Mouse (Mus musculus) urinary bladder, postnatal 25 days (tissue): ENCODE measurements at regions not wholly inside any gene's neighbourhood (a gene's known extent, or its start where the extent isn't known, plus 50 kb on each side); places are given as distances from the start of the nearest gene placed in this dataset.
"Not testable (repeated sequence)": the region's sequence is repeated elsewhere in the genome, so short reads cannot be mapped to it uniquely, and the experiment has no call there.

Source experiments
- DNase-seq: peaks from one replicate; pipeline ENCODE4 v3.0.0; 2022; ENCODE audit warnings: low spot score

DNA sequence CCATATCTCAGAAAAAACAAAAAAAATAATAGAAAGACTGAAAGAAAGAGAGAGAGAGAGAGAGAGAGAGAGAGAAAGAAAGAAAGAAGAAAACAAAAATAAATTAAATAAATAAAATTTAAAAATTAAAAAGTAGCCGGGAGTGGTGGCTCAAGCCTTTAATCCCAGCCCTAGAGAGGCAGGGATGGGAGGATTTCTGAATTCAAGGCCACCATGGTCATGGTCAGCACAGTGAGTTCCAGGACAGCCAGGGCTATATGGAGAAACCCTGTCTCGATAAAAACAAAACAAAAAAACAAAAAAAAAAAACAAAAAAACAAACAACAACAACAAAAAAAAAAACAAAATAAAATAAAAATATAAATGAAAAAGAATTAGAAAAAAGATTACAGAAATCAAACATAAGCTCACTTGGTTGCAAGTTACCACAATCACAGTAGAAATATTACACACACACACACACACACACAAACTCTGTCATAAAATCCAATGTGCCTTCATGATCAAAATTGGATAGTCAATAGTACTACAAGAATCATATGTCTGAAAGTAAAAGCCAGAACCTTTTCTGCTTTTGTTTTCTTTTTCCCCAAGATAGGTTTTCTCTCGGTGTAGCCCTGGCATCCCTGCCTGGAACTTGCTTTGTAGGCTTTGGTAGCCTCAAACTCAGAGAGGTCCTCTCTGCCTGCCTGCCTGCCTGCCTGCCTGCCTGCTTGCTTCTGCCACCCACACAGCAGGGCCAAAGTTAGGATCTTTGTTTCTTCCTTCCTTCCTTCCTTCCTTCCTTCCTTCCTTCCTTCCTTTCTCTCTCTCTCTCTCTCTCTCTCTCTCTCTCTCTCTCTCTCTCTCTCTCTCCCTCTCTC, 476.1 kb upstream of the Olfr161 start:
- DNase-seq: peak; percentile 46

DNA sequence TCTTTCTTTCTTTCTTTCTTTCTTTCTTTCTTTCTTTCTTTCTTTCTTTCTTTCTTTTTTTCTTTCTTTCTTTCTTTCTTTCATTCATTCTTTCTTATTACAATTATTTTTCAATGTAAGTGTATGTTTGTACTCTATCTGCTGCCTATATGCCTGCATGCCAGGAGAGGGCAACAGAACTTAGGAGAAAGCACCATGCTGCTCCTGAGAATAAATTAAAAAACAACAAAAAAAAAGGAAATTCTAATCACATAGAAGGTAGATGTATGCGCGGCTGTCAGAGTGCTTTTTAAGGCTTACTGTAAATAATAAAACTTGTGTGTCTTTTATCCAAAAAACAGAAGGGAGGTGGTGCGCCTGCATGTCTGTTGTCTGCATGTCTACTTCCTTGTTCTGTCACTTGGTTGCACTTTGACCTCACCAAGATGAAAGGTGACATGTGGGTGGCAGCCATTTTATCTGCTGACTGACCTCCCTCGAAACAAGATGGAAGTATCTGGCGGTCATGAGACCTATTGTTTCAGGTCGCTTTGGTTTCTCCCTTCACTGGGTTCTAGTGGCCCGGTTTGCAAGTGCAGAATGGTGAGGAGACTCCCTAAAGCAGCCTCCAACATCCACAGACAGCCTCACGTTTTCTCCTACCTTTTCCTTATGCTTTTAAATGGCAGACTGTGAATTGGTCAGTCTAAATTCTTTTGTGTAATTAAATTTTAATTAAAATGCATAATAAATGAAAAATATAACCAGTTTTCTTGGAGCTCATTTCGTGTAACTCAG, 475.3 kb upstream of the Olfr161 start:
- DNase-seq: peak; percentile 55

DNA sequence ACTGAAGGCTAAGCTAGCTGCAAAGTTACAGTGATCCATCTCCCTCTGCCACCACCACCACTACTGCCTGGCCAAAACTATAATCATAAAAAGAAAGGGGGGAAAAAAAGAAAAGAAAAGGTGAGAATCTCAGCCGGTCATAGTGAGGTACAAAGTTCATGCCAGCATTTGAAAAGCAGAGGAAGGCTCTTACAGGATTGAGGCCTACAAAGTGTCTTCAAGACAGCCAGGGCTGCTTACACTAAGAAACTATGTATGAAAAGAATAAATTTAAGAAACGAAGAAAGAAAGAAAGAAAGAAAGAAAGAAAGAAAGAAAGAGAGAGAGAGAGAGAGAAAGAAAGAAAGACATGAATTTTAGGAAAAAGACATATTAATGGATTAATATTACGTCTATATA, 474.7 kb upstream of the Olfr161 start:
- peak; percentile 57 for DNase-seq

DNA sequence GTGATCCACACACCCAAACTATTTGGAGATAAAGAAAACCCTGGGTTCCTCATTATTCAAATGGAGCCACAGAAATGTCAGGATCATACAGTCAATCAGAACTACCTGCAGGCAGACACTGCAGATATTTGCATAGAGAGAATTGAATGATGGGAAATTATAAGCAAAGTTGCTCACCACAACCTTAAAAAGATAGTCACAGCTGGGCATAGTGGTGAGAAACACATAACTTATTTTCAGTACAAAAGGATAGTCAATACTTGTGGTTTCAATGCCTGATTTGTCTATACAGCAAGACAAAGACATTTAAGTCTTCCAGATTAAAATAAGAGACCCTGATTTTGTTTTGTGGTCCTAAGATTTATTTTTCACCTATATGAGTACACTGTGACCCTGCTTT, 469.6 kb upstream of the Olfr161 start:
- DNase-seq: not testable (repeated sequence)

DNA sequence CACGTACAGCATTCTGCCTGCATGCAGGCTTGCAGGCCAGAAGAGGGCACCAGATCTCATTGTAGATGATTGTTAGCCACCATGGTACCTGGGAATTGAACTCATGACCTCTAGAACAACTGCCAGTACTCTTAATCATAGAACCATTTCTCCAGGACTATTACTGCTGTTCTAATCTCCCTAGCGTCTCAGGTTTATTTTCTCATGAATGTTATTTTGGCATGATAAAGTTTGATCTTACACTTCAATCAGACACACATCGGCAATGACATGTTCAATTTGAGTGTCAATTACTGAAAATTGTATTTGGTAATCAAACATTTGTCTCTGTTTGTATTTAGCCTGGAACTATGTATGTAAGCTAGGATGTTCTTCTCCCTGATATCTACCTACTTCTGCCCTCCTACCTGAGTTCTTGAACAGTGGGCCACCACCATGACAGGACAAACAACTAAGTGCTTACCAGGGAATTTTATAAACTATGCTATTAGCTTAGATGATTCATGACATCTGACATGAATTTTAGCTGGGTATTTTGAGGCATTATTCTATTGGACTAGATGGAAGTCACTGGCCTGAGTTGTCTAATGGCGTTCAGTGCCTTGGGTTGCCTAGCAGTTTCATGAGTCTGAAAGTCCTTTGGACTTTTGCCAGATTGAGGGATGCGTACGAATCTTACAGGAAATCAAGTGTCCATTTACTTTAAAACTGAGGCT, 468.5 kb upstream of the Olfr161 start:
- not testable (repeated sequence) for DNase-seq

- peak; percentile 14 for DNase-seq
Observed at GRCm38 (mm10) chr16:3122861-3123477, 467.9 kb upstream of the Olfr161 start.

GRCm38 (mm10) chr16:3127317-3127716, 463.5 kb upstream of the Olfr161 start:
- DNase-seq: not testable (repeated sequence)
